Mouse (Mus musculus) heart, postnatal 0 days (tissue): ENCODE results near the gene Kif5a. TPM values are rescaled to one million over a fixed set of nuclear protein-coding genes. Genes with fewer than 3 reads are reported as not detected.

ENCODE experiments used
- ATAC-seq: fragments of 200-750 bp; cut with Nextera tagmentation; 2 replicates; pipeline ENCODE4 v1.8.0; 2017; ENCODE audit warnings: low read depth, moderate number of reproducible peaks, moderate library complexity; ENCODE audit not compliant: insufficient read depth
- DNase-seq: peaks from one replicate; pipeline ENCODE4 v3.0.0-alpha.2; 2016; ENCODE audit warnings: low spot score
- H3K27ac ChIP-seq: fragments of 300-500 bp; sonication (generic); 2 replicates; pipeline ENCODE4 v1.5.1; 2014; ENCODE audit warnings: low read depth, mild to moderate bottlenecking
- H3K27me3 ChIP-seq: fragments of 300-500 bp; sonication (generic); 2 replicates; pipeline ENCODE4 v1.6.1; 2014; ENCODE audit warnings: low read length, mixed read lengths; ENCODE audit not compliant: control insufficient read depth, insufficient read depth
- H3K36me3 ChIP-seq: fragments of 300-500 bp; sonication (generic); replicated peaks from 2 replicates; pipeline ENCODE4 v1.6.1; 2014; ENCODE audit warnings: low read length, mixed read lengths; ENCODE audit not compliant: control insufficient read depth, insufficient read depth
- H3K4me1 ChIP-seq: fragments of 300-500 bp; sonication (generic); 2 replicates; pipeline ENCODE4 v1.6.1; 2014; ENCODE audit warnings: antibody characterized with exemption; ENCODE audit not compliant: control insufficient read depth, insufficient read depth
- H3K4me2 ChIP-seq: fragments of 300-500 bp; sonication (generic); 2 replicates; pipeline ENCODE4 v1.6.1; 2014; ENCODE audit warnings: low read depth, mild to moderate bottlenecking, low read length, moderate library complexity
- H3K4me3 ChIP-seq: fragments of 300-500 bp; sonication (generic); 2 replicates; pipeline ENCODE4 v1.5.1; 2014; ENCODE audit warnings: low read depth, low read length
- H3K9ac ChIP-seq: fragments of 300-500 bp; sonication (generic); replicated peaks from 2 replicates; pipeline ENCODE4 v1.6.1; 2014; ENCODE audit warnings: low read depth, low read length, mixed read lengths
- H3K9me3 ChIP-seq: fragments of 300-500 bp; sonication (generic); replicated peaks from 2 replicates; pipeline ENCODE4 v1.6.1; 2016; ENCODE audit warnings: low read length; ENCODE audit not compliant: control insufficient read depth
- CTCF ChIP-seq: IDR thresholded peaks from 2 replicates; pipeline ENCODE4 v1.5.1; 2016; ENCODE audit warnings: antibody characterized with exemption, control low read depth, low read depth
- EP300 ChIP-seq: IDR thresholded peaks from 2 replicates; pipeline ENCODE4 v1.6.1; 2016; ENCODE audit warnings: antibody characterized with exemption, low read depth
- WGBS: fragments of 180-500 bp; shearing (Covaris S2); extraction: QIAGEN DNeasy Blood & Tissue Kit; methylation state at CpG from one replicate; pipeline ENCODE4 v1.1.7; 2014; 5-methylcytosine and 5-hydroxymethylcytosine counted together
- polyA plus RNA-seq: library from polyadenylated mRNA; unstranded; fragments of >200 nt; fragmentation: Nextera tagmentation; extraction: Ambion mirVana; gene quantifications from 2 replicates; pipeline ENCODE4 v1.2.1, GENCODE M21; 2015
- total RNA-seq: library from RNA; depleted of rRNA; stranded (reverse); fragments of >200 nt; gene quantifications from 2 replicates; pipeline ENCODE4 v1.2.3, GENCODE M21; 2014; ENCODE audit warnings: low replicate concordance

Gene Kif5a
- total and polyA plus RNA-seq, 2 experiments from 2014 or later, result 0.11 to 0.27 TPM

DNA sequence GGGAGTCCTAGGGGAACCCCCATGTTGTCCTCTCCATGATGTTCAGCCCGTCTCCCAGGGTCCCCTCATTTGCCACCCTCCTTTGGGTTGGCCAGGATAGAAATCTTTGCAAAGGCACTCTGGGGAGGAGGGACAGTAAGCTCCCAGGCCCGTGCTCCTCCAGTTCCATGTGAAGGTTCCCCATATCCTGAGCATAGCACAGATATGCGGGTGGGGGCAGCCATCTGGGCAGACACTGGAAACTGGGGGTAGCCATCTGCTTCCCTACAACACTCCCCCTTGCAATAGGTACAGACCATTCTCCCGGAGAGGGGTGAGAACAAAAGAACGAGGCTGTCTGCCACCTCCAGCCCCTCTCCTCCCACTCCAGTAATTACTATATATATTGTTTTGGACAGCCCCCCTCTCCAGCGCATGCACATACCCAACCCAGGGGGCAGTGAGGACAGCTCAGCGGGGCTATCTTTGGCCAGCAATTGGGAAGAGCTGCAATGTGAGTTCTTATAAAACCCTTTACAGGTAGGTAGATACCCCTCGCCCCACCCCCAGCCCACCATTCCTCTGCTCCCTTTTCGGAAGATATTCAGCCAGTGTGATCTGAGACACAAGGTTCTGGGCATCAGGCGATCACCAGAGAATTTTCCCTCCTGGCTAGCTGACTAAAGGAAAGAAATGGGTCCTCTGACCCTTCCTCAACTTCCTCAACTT, 75.6 kb downstream of the Kif5a start:
- TF ChIP-seq CTCF (no peak), EP300 (no peak)
- Histone ChIP-seq H3K27me3 (peaks cover 19% of the 10 kb centered on the region), H3K4me1 (0 out of 2 replicates have a peak, but pooled peaks cover 8% of the 10 kb centered on the region), H3K36me3 (peaks cover 11% of the 10 kb centered on the region), H3K4me2 (peak overlapping the region; percentile 85; the same call in 1 of the 2 replicates), H3K27ac (no peak overlapping the region), H3K4me3 (peak overlapping the region; percentile 59; the same call in 1 of the 2 replicates), H3K9me3 (no peaks in the 10 kb centered on the region), H3K9ac (no peak overlapping the region; the same call in 1 of the 2 replicates)
- 48% methylated on average over 10 of the region's 10 CpGs for WGBS
- no peak for DNase-seq
- ATAC-seq, result no peak

DNA sequence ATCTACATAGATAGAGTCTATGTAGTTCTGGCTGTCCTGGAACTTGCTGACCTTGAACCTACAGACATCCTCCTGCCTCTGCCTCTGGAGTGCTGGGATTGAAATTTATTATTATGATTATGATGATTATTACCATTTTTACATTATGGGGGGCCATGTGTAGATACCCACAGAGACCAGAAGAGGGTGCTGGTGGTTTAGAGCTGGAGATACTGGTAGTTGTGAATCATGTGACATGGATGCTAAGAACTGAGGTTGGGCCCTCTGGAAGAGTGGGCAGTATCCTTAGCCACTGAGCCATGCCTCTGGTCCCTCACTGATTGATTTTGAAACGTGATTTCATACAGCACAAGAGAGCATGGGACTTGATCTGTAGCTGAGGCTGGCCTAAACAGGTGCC, 76.7 kb downstream of the Kif5a start:
- Histone ChIP-seq H3K27ac (no peak overlapping the region), H3K4me1 (0 out of 2 replicates have a peak, but pooled peaks cover 8% of the 10 kb centered on the region), H3K4me3 (no peak overlapping the region), H3K9me3 (no peaks in the 10 kb centered on the region), H3K36me3 (peaks cover 11% of the 10 kb centered on the region), H3K4me2 (no peak overlapping the region), H3K27me3 (peaks cover 24% of the 10 kb centered on the region), H3K9ac (no peak overlapping the region)
- no peak for ATAC-seq
- TF ChIP-seq CTCF (peak; percentile 17; the same call in 1 of the 2 replicates), EP300 (no peak)
- WGBS, result 88% methylated on average over 1 of the region's 1 CpGs
- DNase-seq, result no peak

DNA sequence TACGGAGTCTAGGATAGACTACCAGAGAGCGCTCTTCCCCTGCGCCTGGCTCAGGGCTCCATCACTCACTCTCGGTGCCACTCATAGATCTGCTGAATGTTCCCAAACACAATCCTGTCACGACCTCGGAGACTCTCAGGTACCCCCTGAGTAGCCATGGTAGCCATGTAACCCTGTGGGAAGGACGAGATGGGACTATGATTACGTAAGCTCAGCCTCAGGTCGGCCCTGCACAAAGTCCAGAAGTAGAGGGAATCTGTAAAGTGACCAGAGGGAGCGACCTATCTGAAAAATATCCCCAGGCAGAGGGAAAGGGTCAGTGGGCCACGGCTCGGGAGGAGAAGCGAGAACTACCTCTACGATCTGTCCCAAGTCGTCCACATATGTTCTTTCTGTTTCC, 77.6 kb downstream of the Kif5a start:
- TF ChIP-seq CTCF (no peak), EP300 (no peak)
- ATAC-seq, result no peak
- no peak overlapping the region for H3K9ac ChIP-seq
- H3K4me3 ChIP-seq, result no peak overlapping the region
- H3K27me3 ChIP-seq, result peaks cover 34% of the 10 kb centered on the region
- H3K4me2 ChIP-seq, result no peak overlapping the region
- no peaks in the 10 kb centered on the region for H3K9me3 ChIP-seq
- no peak overlapping the region for H3K27ac ChIP-seq
- WGBS, result 79% methylated on average over 15 of the region's 15 CpGs
- H3K36me3 ChIP-seq, result peaks cover 11% of the 10 kb centered on the region
- DNase-seq, result no peak
- 0 out of 2 replicates have a peak, but pooled peaks cover 8% of the 10 kb centered on the region for H3K4me1 ChIP-seq

DNA sequence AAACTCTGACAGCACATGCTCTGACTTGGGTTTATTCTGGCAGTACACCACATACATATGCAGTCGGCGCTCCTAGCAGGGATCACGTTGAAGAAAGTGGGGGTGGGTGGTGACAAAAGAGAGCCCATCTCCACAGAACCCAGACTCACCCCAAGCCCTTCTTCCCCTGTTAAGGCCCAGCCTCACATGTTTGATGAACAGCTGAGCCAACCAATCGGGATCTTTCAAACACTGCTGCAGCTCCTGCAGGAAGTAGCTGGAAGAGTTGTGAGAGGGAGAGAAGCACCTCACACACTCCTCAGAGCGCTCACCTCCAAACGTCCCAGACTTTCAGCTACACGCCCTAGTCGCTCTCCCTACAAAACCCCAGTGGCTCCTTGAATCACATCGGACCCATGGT, 78.0 kb downstream of the Kif5a start:
- no peak overlapping the region for H3K4me3 ChIP-seq
- H3K4me2 ChIP-seq, result no peak overlapping the region
- no peak for ATAC-seq
- H3K9me3 ChIP-seq, result no peaks in the 10 kb centered on the region
- 73% methylated on average over 9 of the region's 9 CpGs for WGBS
- H3K9ac ChIP-seq, result no peak overlapping the region
- DNase-seq, result no peak
- H3K27me3 ChIP-seq, result peaks cover 38% of the 10 kb centered on the region
- H3K27ac ChIP-seq, result no peak overlapping the region
- TF ChIP-seq EP300 (no peak), CTCF (no peak)
- 0 out of 2 replicates have a peak, but pooled peaks cover 8% of the 10 kb centered on the region for H3K4me1 ChIP-seq
- H3K36me3 ChIP-seq, result peaks cover 11% of the 10 kb centered on the region

DNA sequence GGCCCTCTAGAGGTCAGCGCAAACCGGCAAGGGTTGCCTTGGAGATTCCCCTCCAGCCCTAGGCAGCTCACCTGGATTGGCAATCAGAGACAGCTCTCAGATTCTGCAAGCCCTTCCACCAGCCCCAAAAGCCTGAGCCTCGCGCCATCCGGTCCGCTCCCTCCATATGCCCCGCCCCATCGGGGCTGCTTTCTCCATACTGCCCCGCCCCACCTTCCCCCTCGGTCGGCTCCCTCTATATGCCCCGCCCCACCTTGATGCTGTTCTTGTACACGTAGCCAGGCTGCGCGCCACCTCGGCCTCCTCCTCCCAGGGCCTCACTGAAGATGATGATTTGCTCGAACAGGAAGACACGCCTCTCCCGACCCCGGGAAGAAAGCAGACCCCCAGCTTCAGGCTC, 79.4 kb downstream of the Kif5a start:
- Histone ChIP-seq H3K36me3 (peaks cover 11% of the 10 kb centered on the region), H3K4me3 (peak overlapping the region; percentile 32), H3K9ac (no peak overlapping the region), H3K9me3 (no peaks in the 10 kb centered on the region), H3K4me2 (peak overlapping the region; percentile 49), H3K27ac (no peak overlapping the region), H3K4me1 (0 out of 2 replicates have a peak, but pooled peaks cover 4% of the 10 kb centered on the region), H3K27me3 (peaks cover 51% of the 10 kb centered on the region)
- WGBS, result 19% methylated on average over 20 of the region's 20 CpGs
- DNase-seq (no peak), ATAC-seq (no peak)
- TF ChIP-seq EP300 (no peak), CTCF (no peak)
